Mouse (Mus musculus): ENCODE measurements around the gene Hpn.

GRCm38 (mm10) chr7:31123697-31124096, 8.6 kb upstream of the Hpn start:
- no peak for TF ChIP-seq POLR2A (IDR thresholded peaks at IDR 0.05; ENCODE audit: insufficient read depth, low read depth, low read length)
- TF ChIP-seq CTCF (IDR thresholded peaks at IDR 0.05; ENCODE audit: insufficient read depth, low read depth, low read length), result no peak
